Mouse (Mus musculus) adrenal gland, adult 2 months (tissue): Measurements from ENCODE around the gene Ing1. TPM values are rescaled to one million over a fixed set of nuclear protein-coding genes. Genes with fewer than 3 reads are reported as not detected.

Experiments
- DNase-seq: peaks from one replicate; pipeline ENCODE4 v3.0.0; 2021
- polyA plus RNA-seq: library from polyadenylated mRNA; depleted of rRNA; stranded (reverse); fragments of >200 nt; gene quantifications from 2 replicates; pipeline ENCODE4 v1.2.3, GENCODE M21; 2012; rRNA removed
- total RNA-seq, 2 experiments: library from RNA; stranded (reverse); gene quantifications; 2 replicates each; pipeline ENCODE4 v1.2.3; 2021

Gene Ing1
- total and polyA plus RNA-seq, 3 experiments, result 9.8 to 40.3 (median 36.2) TPM

DNA sequence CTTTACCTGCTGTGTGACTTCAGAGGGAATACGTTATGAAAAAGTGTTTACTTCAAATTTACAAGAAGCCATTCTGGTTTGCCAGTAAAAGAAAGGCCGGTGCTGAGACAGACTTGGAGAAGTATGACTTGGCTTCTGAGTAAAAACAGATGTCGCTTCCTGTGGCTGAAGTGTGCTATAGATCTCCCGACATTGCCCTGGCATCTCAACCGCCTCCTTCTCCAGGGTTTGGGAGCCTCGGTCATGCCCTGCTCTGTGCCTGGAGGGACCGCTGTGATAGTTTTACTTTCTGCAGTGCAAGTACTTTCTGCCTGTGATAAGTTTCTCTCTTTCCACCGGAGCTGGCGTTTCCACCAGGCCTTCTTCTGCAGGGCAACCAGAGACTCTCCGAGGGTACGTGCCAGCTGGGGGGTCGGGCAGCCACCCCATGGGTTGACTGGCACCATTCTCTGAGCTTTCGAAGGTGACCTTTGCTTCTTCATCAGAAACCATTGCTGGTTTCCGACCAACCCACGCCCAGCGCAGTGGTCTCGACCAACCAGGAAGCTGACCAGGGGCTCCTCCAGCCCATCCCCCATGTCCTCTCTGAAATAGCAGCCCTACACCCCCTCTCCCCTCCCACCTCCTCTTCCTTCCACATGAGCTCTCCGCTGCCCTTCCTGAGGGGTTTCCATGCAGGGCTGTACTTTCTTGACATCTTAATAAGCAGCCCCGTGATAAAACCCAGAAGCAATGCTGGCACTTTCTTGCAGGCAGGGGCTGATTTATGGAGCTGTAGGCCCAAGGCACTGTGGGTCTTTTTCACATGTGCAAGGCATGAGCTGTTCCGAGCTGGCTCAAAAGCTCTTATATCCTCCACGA is 30.4 kb downstream of the Ing1 start:
- DNase-seq, result no peak

DNA sequence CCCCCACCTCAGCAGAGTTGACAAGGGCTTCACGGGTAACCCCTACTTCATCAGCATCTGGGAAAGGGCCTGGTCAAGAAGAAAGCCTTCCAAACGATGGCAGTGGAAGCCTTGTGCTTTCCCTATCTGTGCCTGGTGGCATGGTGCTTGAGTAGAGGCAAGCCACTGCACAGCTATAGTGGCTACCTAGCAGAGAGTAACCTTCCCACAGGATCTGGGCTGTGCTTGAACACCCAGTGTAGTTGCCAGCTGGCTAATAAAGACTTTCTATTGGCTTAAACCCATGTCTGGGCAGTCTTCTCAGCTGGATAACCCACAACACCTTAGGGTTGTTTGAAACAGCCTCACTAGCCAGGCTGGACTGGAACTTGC is 31.0 kb downstream of the Ing1 start:
- no peak for DNase-seq

DNA sequence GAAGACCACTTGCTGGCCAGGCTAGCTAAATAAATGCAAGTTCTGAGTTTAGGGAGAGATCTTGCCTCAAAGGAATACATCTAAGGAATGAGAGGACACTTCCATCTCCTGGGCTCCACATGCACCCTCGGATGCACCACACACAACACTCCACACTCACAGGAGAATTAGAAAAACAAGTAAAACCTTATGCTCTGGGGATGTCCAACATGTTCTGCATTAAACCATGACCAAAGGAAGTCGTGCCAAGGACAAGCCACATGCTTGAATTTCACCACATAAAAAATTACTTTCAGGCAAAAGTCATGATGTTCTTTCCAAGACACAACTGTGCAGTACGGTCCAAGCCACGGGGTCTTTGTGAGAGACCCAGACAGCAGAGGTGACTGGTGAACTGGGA is 36.5 kb downstream of the Ing1 start:
- no peak for DNase-seq

DNA sequence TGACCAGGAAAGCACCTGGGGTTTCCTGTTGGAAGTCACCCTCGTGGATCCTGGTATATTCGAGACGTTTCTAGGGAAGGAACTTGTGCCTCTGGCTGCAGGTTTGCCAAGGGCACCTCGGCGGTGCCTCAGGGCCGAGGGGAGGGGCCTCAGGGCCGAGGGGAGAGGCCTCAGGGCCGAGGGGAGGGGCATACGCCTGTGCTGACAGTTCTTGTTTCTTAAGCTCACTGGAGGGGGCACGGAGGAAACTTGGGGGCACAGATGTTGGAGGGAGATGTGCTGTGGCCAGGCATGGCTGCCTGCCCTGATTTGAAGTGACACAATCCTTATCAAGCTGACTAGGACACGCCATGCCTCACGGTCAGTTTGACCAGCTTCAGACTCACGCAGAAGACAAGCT is 36.9 kb downstream of the Ing1 start:
- DNase-seq, result peak; percentile 82

DNA sequence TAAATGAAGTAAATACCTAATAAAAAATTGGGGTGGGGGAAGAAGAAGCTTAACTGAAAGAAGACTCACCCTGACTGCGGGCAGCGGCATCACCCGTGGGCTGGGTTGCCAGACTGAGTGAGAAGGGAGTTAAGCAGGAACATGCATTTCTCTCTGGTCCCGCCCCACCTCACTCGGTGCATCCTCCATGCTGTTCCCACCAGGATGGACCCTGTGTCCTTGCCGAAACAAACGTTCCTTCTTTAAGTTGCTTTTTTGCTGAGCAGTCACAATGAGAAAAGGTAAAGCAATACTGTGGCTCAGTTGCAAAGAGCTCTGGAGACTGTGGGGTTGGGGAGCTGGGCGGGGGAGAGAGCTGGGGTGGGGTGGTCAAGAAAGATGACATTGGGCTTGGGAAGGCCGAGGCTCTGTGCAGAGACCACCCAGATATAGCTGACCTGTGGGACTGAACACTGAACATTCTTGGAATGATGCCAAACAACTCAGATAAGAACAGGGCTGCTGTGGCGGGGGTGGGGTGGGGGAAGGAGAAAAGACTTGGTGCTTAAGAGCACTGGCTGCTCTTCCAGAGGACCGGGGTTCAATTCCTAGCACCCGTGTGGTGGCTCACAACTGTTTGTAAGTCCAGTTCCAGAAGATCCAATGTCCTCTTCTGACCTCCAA is 38.0 kb downstream of the Ing1 start:
- no peak for DNase-seq

DNA sequence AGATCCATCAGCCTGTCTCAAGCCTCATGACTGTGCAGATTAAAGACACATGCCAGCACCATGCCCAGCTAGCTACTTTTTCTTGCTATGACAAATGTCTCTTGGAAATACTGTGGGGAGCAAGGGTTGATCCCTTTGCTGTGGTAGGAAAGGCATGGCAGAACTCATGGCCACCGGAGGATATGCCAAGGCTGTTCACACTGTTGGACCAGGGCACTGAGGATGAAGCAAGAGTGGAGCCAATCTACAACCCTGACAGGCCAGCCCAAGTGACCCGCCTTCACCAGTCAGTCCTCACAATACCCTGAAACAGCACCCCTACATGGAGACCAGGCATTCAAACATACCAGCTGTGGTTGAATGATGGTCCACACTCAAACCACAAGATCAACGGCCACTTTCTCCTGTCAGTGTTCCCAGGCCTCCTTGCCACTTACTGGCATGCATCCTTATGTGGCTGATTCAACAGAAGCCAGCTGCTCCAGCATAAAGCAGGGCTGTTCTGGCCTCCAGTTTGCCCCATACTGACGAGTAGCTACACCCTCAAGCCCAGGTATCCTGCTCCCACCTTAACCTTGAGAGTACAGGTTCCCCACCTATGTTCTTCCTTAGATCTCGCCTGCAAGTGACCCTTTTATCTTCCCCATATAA is 45.1 kb downstream of the Ing1 start:
- DNase-seq, result peak; percentile 68

DNA sequence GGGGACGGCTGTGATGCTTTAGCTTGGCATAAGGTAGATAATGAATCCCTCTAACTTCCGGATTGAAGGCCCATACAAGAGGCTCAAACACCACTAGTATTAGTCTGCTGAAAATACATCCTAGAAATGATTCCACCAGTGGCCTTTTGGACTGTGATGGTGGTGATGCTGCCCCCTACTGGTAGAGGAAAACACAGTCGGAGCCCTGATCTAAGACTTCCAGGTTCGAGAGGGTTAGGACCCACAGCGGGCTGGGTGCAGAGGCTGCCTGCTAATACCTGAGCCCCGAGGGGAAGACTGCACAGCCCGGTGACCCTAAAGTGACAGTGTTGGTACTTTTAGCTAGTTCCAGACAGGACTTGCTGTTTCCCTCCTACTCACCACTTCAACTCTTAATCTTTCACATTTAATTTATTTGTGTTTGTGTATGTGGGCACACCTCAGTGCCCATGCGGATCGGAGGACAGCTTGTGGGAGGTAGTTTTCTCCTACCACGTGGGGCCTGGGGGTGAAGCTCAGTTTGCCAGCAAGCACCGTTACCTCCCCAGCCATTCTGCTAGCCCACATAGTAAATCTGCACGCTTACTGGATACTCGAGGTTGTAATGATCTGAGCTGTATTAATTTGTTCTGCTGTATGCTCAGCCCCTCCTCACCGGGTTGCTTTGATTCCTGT is 46.8 kb downstream of the Ing1 start:
- peak; percentile 62 for DNase-seq

DNA sequence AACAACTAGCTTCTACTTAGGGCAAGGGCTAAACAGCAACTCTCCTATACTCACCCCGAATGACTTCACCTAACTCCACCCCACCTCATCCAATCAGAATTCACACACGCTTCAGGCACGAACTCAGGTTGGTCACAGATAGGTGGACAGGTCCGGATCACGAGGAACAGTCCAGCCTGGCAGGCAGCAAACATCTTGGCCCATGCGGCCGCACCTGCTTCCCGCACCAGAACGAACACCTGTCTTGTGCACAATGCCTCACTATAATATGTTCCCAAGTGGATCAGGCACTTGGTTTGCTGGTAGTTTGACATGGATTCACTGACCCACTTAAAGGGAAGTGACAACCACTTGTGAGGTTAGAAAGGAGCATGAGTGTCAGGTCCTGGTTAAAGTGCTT is 53.5 kb downstream of the Ing1 start:
- DNase-seq, result no peak

Other genes starting within 250 kb of the Ing1 start
- 100 to 1,000 TPM; 127 to 193 TPM for gene Col4a2, start 242.8 kb upstream of the Ing1 start, total RNA-seq
- gene Col4a2, start 242.8 kb upstream of the Ing1 start, polyA plus RNA-seq, result 114 and 115 TPM in 2 replicates
- gene Col4a1, start 242.7 kb upstream of the Ing1 start, total RNA-seq, result 100 to 1,000 TPM; 260 to 455 TPM
- gene Col4a1, start 242.7 kb upstream of the Ing1 start, polyA plus RNA-seq, result 293 and 303 TPM in 2 replicates
- gene Rab20, start 76.9 kb upstream of the Ing1 start, total RNA-seq, result 1 to 10 TPM; 7.9 to 9.6 TPM
- 16.6 and 19.6 TPM in 2 replicates for gene Rab20, start 76.9 kb upstream of the Ing1 start, polyA plus RNA-seq
- 10 to 100 TPM; 67.2 to 75.3 TPM for gene Naxd, start 58.1 kb upstream of the Ing1 start, total RNA-seq
- 103 and 114 TPM in 2 replicates for gene Naxd, start 58.1 kb upstream of the Ing1 start, polyA plus RNA-seq
- gene Cars2, start 4.8 kb upstream of the Ing1 start, total RNA-seq, result 10 to 100 TPM; 48.0 to 58.2 TPM
- 82.1 and 91.7 TPM in 2 replicates for gene Cars2, start 4.8 kb upstream of the Ing1 start, polyA plus RNA-seq
- 10 to 100 TPM; 36.0 to 44.7 TPM for gene Ankrd10, start 80.2 kb downstream of the Ing1 start, total RNA-seq
- 73.3 and 75.3 TPM in 2 replicates for gene Ankrd10, start 80.2 kb downstream of the Ing1 start, polyA plus RNA-seq
- not detected for gene 1700016D06Rik, start 145.5 kb downstream of the Ing1 start, total RNA-seq
- gene 1700016D06Rik, start 145.5 kb downstream of the Ing1 start, polyA plus RNA-seq, result not detected in 2 replicates
- 10 to 100 TPM; 39.3 to 41.8 TPM for gene Arhgef7, start 172.2 kb downstream of the Ing1 start, total RNA-seq
- gene Arhgef7, start 172.2 kb downstream of the Ing1 start, polyA plus RNA-seq, result 22.2 and 29.9 TPM in 2 replicates